Mouse (Mus musculus) right cerebral cortex, postnatal 25 days (tissue): ENCODE measurements at regions not wholly inside any gene's neighbourhood (a gene's known extent, or its start where the extent isn't known, plus 50 kb on each side); places are given as distances from the start of the nearest gene placed in this dataset.
A peak's percentile ranks its signal among the peaks of the same experiment; 100 is the strongest.

Source experiments
- DNase-seq: peaks from one replicate; pipeline ENCODE4 v3.0.0; 2022

DNA sequence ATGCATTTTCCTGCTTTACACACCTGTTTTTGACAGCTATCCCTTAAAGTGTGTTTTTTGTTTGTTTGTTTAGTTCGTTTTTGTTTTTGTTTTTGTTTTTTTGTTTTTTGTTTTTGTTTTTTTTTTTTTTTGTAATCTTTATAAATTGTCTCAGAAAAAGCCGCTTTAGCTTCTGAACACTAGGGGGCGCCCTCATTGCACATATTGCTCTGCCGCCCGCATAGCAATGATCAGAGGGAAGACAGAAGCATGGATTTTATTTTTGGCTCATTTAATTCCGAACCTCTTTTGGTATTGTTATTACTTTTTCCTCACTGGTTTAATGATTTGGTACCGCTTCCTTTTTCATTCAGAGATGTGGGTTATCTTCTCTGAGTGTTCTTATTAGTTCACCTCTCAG, 569.9 kb upstream of the Gm10800 start:
- peak; percentile 8 for DNase-seq
